Mouse (Mus musculus) T-helper 17 cell (primary cell): Measurements from ENCODE around the gene Cldn15.
"Not testable (repeated sequence)": the region's sequence is repeated elsewhere in the genome, so short reads cannot be mapped to it uniquely, and the experiment has no call there.

Source experiments
- in situ Hi-C, 2 experiments: fragments of 300-600 bp; cut with MboI, MseI; formaldehyde crosslinking; loops; 1 replicate in 1 of 2; 2 replicates in 1 of 2; pipeline ENCODE4 v1.15.1; 2025; ENCODE audit warnings: high pct_unique_total_duplicates in 2 of 2

The Cldn15 gene

GRCm38 (mm10) chr5:136949551-136950336, 16.7 kb upstream of the Cldn15 start:
- in situ Hi-C loops: not testable (repeated sequence)

DNA sequence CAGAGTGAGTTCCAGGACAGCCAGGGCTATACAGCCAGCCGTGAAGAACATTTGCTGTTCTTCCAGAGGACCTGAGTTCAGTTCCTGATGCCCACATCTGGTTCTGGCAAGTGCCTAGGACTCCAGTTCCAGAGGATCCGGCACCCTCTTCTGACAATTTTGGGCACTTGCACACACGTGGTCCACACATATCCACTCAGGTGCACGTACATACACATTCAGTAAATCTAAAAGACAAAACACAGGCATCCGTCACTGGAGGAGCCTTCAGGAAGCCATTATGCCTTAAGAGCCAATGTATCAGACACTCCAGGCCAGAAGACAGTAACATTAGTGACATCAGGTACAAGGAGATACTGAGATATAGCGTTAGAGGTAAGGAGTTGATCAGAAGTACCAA, 15.9 kb upstream of the Cldn15 start:
- in situ Hi-C loops: no loop called here

DNA sequence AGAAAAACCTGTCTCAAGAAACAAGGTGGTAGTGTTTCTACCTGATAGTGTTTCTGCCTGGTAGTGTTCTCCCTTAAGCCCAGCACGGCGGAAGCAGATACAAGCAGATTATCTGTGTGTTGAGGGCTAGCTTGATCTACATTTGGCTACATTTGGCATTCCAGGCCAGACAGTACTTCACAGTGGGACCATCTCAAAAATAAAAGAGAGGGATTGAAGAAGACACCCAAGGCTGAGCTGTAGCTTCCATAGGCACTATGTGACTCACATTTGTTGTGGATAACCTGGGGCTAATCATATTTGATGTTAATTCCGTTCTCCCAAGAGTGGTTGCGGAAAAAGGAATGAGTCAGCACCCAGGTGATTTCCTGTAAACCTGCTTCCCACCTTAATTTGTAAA, 14.3 kb upstream of the Cldn15 start:
- in situ Hi-C loops: no loop called here

DNA sequence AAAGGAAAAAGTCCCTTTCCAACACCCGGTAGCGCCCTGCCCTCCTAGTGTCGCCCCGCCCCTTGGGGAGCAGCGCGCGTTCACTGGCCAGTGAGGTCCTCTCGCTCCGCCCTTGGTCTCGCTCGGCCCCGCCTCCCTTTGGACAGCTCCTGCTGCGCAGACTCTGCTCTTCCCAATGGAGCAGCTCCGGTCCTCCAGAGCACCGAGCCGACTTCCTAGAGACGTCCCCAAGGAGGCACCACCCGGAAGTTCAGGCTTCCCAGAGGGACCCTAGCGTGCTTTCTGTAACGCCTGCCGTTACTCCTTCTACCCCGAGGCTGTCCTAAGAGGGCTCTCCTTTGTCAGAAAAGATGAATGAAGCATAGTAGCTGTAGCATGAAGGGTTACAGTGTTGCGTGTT, 13.4 kb upstream of the Cldn15 start, which contains the start of gene Fis1:
Fis1 (plus strand) TSS at position 261 of the 400 bp plus-strand sequence.
- in situ Hi-C loops: no loop called here

- in situ Hi-C loops: no loop called here
These were observed 12.9 kb upstream of the Cldn15 start for GRCm38 (mm10) chr5:136953440-136953951.

GRCm38 (mm10) chr5:136955622-136956021, 10.8 kb upstream of the Cldn15 start:
- in situ Hi-C loops: no loop called here

DNA sequence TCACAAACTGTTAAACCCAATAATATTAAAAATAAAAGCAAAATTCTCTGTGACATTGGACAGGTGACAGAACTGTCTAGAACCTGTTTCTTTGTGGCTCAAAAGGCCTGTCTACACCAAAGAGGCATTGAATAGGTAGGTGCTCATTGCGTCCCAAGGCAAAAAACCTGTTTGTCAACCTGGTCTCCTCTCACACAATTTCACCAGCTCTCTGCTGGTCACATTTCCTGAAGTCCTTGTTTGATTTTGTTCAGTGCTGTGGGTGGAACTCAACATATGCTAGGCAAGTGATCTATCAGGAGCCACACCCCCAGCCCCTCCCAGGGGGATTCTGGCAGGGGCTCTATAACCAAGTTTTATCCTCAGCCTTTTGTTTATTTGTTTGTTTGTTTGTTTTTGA, 9.2 kb upstream of the Cldn15 start:
- in situ Hi-C loops: no loop called here

- in situ Hi-C loops: no loop called here
These were observed 7.3 kb upstream of the Cldn15 start for GRCm38 (mm10) chr5:136958991-136959605.

GRCm38 (mm10) chr5:136960053-136960452, 6.4 kb upstream of the Cldn15 start:
- in situ Hi-C loops: loop anchor here in 1 of 2 experiments (10.0 kb wide), 1 partner anchor 1425 kb away; no protein-coding TSS in a partner anchor

DNA sequence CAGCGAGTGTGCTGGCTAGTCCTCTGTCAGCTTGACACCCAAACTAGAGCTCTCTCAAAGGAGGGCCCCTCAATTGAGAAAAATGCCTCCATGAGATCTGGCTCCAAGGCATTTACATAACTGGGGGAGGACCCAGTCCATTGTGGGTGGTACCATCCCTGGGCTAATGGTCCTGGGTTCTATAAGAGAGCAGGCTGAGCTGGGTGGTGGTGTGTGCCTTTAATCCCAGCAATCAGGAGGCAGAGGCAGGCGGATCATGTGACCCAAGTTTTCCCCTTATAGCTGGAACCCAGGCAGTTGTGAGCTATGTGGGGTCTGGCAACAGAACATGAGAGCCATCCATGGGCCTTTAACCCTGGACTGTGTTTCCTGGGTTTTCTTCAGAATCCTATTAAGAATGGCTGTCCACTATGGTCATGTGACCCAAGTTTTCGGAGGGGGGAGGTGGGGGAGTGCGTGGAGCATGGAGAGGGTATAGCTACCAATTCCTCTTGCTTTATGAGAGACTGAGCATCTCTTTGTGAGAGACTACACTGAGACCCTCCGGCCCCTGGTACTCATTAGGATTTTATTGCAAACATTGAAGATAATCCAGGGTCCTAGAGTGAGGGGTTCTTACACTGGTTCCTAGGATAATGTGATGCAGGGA, 5.0 kb upstream of the Cldn15 start:
- in situ Hi-C loops: loop anchor here in 1 of 2 experiments (10.0 kb wide), 1 partner anchor 1427 kb away; no protein-coding TSS in a partner anchor

DNA sequence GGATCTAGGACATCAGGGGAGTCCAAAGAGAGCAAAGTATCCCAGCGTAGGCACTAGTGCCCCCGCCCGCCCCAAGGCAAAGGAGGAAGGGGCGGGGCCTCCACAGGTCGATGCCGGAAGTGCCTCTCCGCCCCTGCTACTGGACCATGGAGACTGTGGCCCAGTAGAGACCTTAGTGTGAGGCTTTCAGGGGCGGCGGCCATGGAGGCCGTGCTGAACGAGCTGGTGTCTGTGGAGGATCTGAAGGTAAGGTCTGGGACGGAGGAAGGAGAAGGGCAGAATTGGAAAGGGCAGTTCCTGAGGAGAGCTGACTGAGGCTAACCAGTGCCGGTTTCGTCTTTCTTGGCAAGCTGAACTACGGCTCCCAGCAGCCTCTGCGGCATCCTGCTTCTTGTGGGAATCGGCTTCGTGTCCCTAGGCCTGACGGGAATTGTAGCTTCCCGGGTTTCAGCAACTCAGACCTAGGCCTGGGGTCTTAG, 4.4 kb upstream of the Cldn15 start:
- in situ Hi-C loops: loop anchor here in 1 of 2 experiments (10.0 kb wide), 1 partner anchor 1427 kb away; no protein-coding TSS in a partner anchor

DNA sequence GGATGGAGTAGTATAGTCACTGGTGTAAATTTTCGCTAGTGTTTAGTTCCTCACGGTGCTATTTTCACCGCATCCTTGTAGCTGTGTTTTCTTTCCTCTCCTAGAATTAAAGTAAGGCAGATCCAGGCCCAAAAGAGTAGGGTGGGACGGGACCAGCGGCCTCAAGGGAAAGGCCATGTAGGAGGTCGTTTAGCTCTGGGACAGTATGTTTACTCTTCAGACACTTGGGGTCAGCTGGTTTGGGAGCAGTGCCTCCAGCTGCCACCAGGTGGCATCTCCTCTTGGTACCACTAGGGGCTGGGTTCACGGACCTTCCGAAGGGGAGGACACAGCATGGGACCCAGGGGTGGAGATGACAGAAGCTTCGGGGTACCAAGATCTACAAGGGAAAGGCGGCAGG, 3.9 kb upstream of the Cldn15 start:
- in situ Hi-C loops: loop anchor here in 1 of 2 experiments (10.0 kb wide), 1 partner anchor 1428 kb away; no protein-coding TSS in a partner anchor

GRCm38 (mm10) chr5:136962966-136963540, 3.4 kb upstream of the Cldn15 start:
- in situ Hi-C loops: loop anchor here in 1 of 2 experiments (10.0 kb wide), 1 partner anchor 1428 kb away; no protein-coding TSS in a partner anchor

GRCm38 (mm10) chr5:136965210-136965609, 1.2 kb upstream of the Cldn15 start:
- in situ Hi-C loops: loop anchor here in 1 of 2 experiments (10.0 kb wide), 1 partner anchor 1430 kb away; no protein-coding TSS in a partner anchor

GRCm38 (mm10) chr5:136965686-136966085, 730 bp upstream of the Cldn15 start:
- in situ Hi-C loops: loop anchor here in 1 of 2 experiments (10.0 kb wide), 1 partner anchor 1431 kb away; no protein-coding TSS in a partner anchor

GRCm38 (mm10) chr5:136966861-136967455, 542 bp downstream of the Cldn15 start:
- in situ Hi-C loops: loop anchor here in 1 of 2 experiments (10.0 kb wide), 1 partner anchor 1432 kb away; no protein-coding TSS in a partner anchor

DNA sequence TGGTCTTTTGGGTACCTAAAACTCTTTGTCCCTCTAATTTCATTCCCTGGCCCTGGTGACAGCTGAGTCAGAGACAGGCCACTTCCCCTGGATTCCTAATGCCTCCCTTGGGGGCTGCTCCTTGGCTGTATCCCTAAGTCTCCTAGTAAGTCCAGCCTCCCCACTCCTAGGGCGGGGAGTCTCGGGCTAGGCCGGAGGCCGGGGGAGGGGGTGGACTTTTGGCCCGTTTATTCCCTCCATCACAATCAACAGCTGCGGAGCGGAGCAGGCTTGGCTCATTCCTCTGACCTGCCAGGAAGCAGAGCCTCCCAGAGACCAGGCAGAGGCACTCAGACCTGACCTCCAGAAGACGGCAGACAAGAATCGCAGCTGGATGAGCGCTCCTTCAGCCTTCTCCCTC, 1.2 kb downstream of the Cldn15 start:
- in situ Hi-C loops: loop anchor here in 1 of 2 experiments (10.0 kb wide), 1 partner anchor 1433 kb away; no protein-coding TSS in a partner anchor

DNA sequence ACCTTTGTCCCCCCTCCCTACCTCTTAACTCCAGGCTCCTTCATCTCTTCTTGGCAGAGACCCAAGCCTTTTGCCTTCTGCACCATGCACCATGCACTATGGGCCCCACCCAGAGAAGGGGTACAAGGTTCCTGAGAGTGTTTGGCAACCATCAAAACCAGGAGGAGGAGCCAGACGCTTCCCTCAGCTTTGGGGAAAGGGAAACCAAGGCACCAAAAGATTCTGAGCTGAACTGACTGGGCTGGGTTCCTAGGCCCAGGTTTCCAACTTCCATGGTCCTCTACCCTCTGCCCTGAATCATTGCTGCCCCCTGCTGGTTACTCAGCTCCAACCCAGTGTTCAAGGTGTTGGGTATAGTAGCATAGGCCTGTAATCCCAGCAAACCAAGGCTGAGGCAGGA, 4.3 kb downstream of the Cldn15 start:
- in situ Hi-C loops: loop anchor here in 1 of 2 experiments (5.0 kb wide), 1 partner anchor 38 kb away; no protein-coding TSS in a partner anchor

- in situ Hi-C loops: loop anchor here in 1 of 2 experiments (5.0 kb wide), 1 partner anchor 41 kb away; no protein-coding TSS in a partner anchor
These were observed 7.3 kb downstream of the Cldn15 start for GRCm38 (mm10) chr5:136973670-136974069.

- in situ Hi-C loops: no loop called here
These were observed 11.4 kb downstream of the Cldn15 start for GRCm38 (mm10) chr5:136977769-136978168.
